Mouse (Mus musculus): Measurements from ENCODE around the gene Krt20. TPM values are rescaled to one million over a fixed set of nuclear protein-coding genes. Genes with fewer than 3 reads are reported as not detected.

The Krt20 gene
- total and polyA plus RNA-seq, 3 experiments: not detected

GRCm38 (mm10) chr11:99420586-99420985 is 17.4 kb downstream of the Krt20 start:
- Histone ChIP-seq H3K4me3 (ENCODE audit: low read depth, low read length) (no peak overlapping the region), H3K36me3 (replicated peaks) (no peaks in the 10 kb centered on the region), H3K4me1 (ENCODE audit: insufficient read depth, low read depth, low read length) (no peaks in the 10 kb centered on the region), H3K9me3 (replicated peaks) (no peaks in the 10 kb centered on the region), H3K27me3 (ENCODE audit: insufficient read depth, low read length) (0 out of 2 replicates have a peak, but pooled peaks cover 3% of the 10 kb centered on the region)
- DNase-seq (ENCODE audit: low spot score) (no peak), ATAC-seq (ENCODE audit: extremely low read depth, insufficient number of reproducible peaks, low FRiP score, poor library complexity, severe bottlenecking) (no peak)
- TF ChIP-seq GATA2 (IDR thresholded peaks at IDR 0.05; ENCODE audit: borderline replicate concordance, low read depth, low read length) (no peak), GATA1 (IDR thresholded peaks at IDR 0.05; ENCODE audit: borderline replicate concordance, low read length) (no peak), TAL1 (conservative IDR thresholded peaks at IDR 0.05; ENCODE audit: low read depth, low read length) (no peak), POLR2AphosphoS5 (IDR thresholded peaks at IDR 0.05; ENCODE audit: insufficient replicate concordance, low read depth, low read length) (no peak), CTCF (IDR thresholded peaks at IDR 0.05; ENCODE audit: low read depth, low read length) (no peak)

GRCm38 (mm10) chr11:99417819-99418218 is 20.1 kb downstream of the Krt20 start:
- Histone ChIP-seq H3K4me3 (ENCODE audit: low read depth, low read length) (no peak overlapping the region), H3K9me3 (replicated peaks) (no peaks in the 10 kb centered on the region), H3K36me3 (replicated peaks) (no peaks in the 10 kb centered on the region), H3K4me1 (ENCODE audit: insufficient read depth, low read depth, low read length) (no peaks in the 10 kb centered on the region), H3K27me3 (ENCODE audit: insufficient read depth, low read length) (0 out of 2 replicates have a peak, but pooled peaks cover 3% of the 10 kb centered on the region)
- ATAC-seq (ENCODE audit: extremely low read depth, insufficient number of reproducible peaks, low FRiP score, poor library complexity, severe bottlenecking) (no peak), DNase-seq (ENCODE audit: low spot score) (no peak)
- no peak for TF ChIP-seq GATA1 (IDR thresholded peaks at IDR 0.05; ENCODE audit: borderline replicate concordance, low read length)
- no peak for TF ChIP-seq CTCF (IDR thresholded peaks at IDR 0.05; ENCODE audit: low read depth, low read length)
- TF ChIP-seq POLR2AphosphoS5 (IDR thresholded peaks at IDR 0.05; ENCODE audit: insufficient replicate concordance, low read depth, low read length): no peak
- no peak for TF ChIP-seq GATA2 (IDR thresholded peaks at IDR 0.05; ENCODE audit: borderline replicate concordance, low read depth, low read length)
- TF ChIP-seq TAL1 (conservative IDR thresholded peaks at IDR 0.05; ENCODE audit: low read depth, low read length): no peak

GRCm38 (mm10) chr11:99416902-99417301 is 21.0 kb downstream of the Krt20 start:
- no peaks in the 10 kb centered on the region for H3K9me3 ChIP-seq (replicated peaks)
- no peaks in the 10 kb centered on the region for H3K4me1 ChIP-seq (ENCODE audit: insufficient read depth, low read depth, low read length)
- DNase-seq (ENCODE audit: low spot score): no peak
- ATAC-seq (ENCODE audit: extremely low read depth, insufficient number of reproducible peaks, low FRiP score, poor library complexity, severe bottlenecking): no peak
- TF ChIP-seq TAL1 (conservative IDR thresholded peaks at IDR 0.05; ENCODE audit: low read depth, low read length) (no peak), GATA2 (IDR thresholded peaks at IDR 0.05; ENCODE audit: borderline replicate concordance, low read depth, low read length) (no peak), CTCF (IDR thresholded peaks at IDR 0.05; ENCODE audit: low read depth, low read length) (no peak), GATA1 (IDR thresholded peaks at IDR 0.05; ENCODE audit: borderline replicate concordance, low read length) (no peak), POLR2AphosphoS5 (IDR thresholded peaks at IDR 0.05; ENCODE audit: insufficient replicate concordance, low read depth, low read length) (no peak)
- H3K27me3 ChIP-seq (ENCODE audit: insufficient read depth, low read length): 0 out of 2 replicates have a peak, but pooled peaks cover under 1% of the 10 kb centered on the region
- H3K36me3 ChIP-seq (replicated peaks): no peaks in the 10 kb centered on the region
- no peak overlapping the region for H3K4me3 ChIP-seq (ENCODE audit: low read depth, low read length)

GRCm38 (mm10) chr11:99414463-99415147 is 23.3 kb downstream of the Krt20 start:
- Histone ChIP-seq H3K36me3 (replicated peaks) (no peaks in the 10 kb centered on the region), H3K4me1 (ENCODE audit: insufficient read depth, low read depth, low read length) (no peaks in the 10 kb centered on the region), H3K27me3 (ENCODE audit: insufficient read depth, low read length) (no peaks in the 10 kb centered on the region), H3K4me3 (ENCODE audit: low read depth, low read length) (no peak overlapping the region), H3K9me3 (replicated peaks) (no peaks in the 10 kb centered on the region)
- TF ChIP-seq GATA1 (IDR thresholded peaks at IDR 0.05; ENCODE audit: borderline replicate concordance, low read length) (no peak), CTCF (IDR thresholded peaks at IDR 0.05; ENCODE audit: low read depth, low read length) (no peak), GATA2 (IDR thresholded peaks at IDR 0.05; ENCODE audit: borderline replicate concordance, low read depth, low read length) (no peak), POLR2AphosphoS5 (IDR thresholded peaks at IDR 0.05; ENCODE audit: insufficient replicate concordance, low read depth, low read length) (no peak), TAL1 (conservative IDR thresholded peaks at IDR 0.05; ENCODE audit: low read depth, low read length) (no peak)
- DNase-seq (ENCODE audit: low spot score) (no peak), ATAC-seq (ENCODE audit: extremely low read depth, insufficient number of reproducible peaks, low FRiP score, poor library complexity, severe bottlenecking) (no peak)

GRCm38 (mm10) chr11:99413247-99413646 is 24.7 kb downstream of the Krt20 start:
- peak; percentile 12 for DNase-seq (ENCODE audit: low spot score)
- ATAC-seq (ENCODE audit: extremely low read depth, insufficient number of reproducible peaks, low FRiP score, poor library complexity, severe bottlenecking): no peak
- H3K27me3 ChIP-seq (ENCODE audit: insufficient read depth, low read length): peaks cover 3% of the 10 kb centered on the region; the same call in 1 of the 2 replicates
- peaks cover 4% of the 10 kb centered on the region; the same call in 1 of the 2 replicates for H3K4me1 ChIP-seq (ENCODE audit: insufficient read depth, low read depth, low read length)
- H3K4me3 ChIP-seq (ENCODE audit: low read depth, low read length): no peak overlapping the region
- no peak for TF ChIP-seq CTCF (IDR thresholded peaks at IDR 0.05; ENCODE audit: low read depth, low read length)
- no peak for TF ChIP-seq POLR2AphosphoS5 (IDR thresholded peaks at IDR 0.05; ENCODE audit: insufficient replicate concordance, low read depth, low read length)
- no peak for TF ChIP-seq TAL1 (conservative IDR thresholded peaks at IDR 0.05; ENCODE audit: low read depth, low read length)
- no peak for TF ChIP-seq GATA2 (IDR thresholded peaks at IDR 0.05; ENCODE audit: borderline replicate concordance, low read depth, low read length)
- no peak for TF ChIP-seq GATA1 (IDR thresholded peaks at IDR 0.05; ENCODE audit: borderline replicate concordance, low read length)
- no peaks in the 10 kb centered on the region for H3K9me3 ChIP-seq (replicated peaks)
- H3K36me3 ChIP-seq (replicated peaks): no peaks in the 10 kb centered on the region

- no peak for TF ChIP-seq POLR2AphosphoS5 (IDR thresholded peaks at IDR 0.05; ENCODE audit: insufficient replicate concordance, low read depth, low read length)
- no peak for TF ChIP-seq CTCF (IDR thresholded peaks at IDR 0.05; ENCODE audit: low read depth, low read length)
- no peak for TF ChIP-seq TAL1 (conservative IDR thresholded peaks at IDR 0.05; ENCODE audit: low read depth, low read length)
- TF ChIP-seq GATA2 (IDR thresholded peaks at IDR 0.05; ENCODE audit: borderline replicate concordance, low read depth, low read length): no peak
- TF ChIP-seq GATA1 (IDR thresholded peaks at IDR 0.05; ENCODE audit: borderline replicate concordance, low read length): no peak
- H3K36me3 ChIP-seq (replicated peaks): no peaks in the 10 kb centered on the region
- H3K4me3 ChIP-seq (ENCODE audit: low read depth, low read length): no peak overlapping the region
- peaks cover 4% of the 10 kb centered on the region; the same call in 1 of the 2 replicates for H3K4me1 ChIP-seq (ENCODE audit: insufficient read depth, low read depth, low read length)
- DNase-seq (ENCODE audit: low spot score) (no peak), ATAC-seq (ENCODE audit: extremely low read depth, insufficient number of reproducible peaks, low FRiP score, poor library complexity, severe bottlenecking) (no peak)
- H3K9me3 ChIP-seq (replicated peaks): no peaks in the 10 kb centered on the region
- peaks cover 3% of the 10 kb centered on the region; the same call in 1 of the 2 replicates for H3K27me3 ChIP-seq (ENCODE audit: insufficient read depth, low read length)
Observed at GRCm38 (mm10) chr11:99406186-99406585, 31.8 kb downstream of the Krt20 start.
